Comparison of ENCODE assay signal across 30 mouse cellular contexts in genomic region chr7:25334472-25334871, GRCm38 (mm10). TPM values are rescaled to one million over a fixed set of nuclear protein-coding genes. Genes with fewer than 3 reads are reported as not detected.
DNase-seq lines count a peak whose midpoint lies in the region; ATAC-seq and TF ChIP-seq lines count a peak whose summit lies in the region.
"Had no signal": no experiment of that assay in that cellular context is flagged by ENCODE, and none has a peak within 500 bp of the region (broad histone marks: within the 10 kb centered on the region; RNA-seq: fewer than 3 reads in every experiment).

No protein-coding gene starts in this region.

- H3K4me2 ChIP-seq in heart, embryonic 11.5 days = no peak overlapping the region
- H3K4me2 ChIP-seq in lung, embryonic 16.5 days (ENCODE audit: low read depth, low read length) = no peak overlapping the region
- no peak overlapping the region for H3K4me2 ChIP-seq in stomach, embryonic 14.5 days (replicated peaks; ENCODE audit: low read depth, low read length)
- H3K4me2 ChIP-seq in stomach, postnatal 0 days (replicated peaks; ENCODE audit: low read depth) = no peak overlapping the region
- H3K4me2 ChIP-seq: hindbrain, embryonic 15.5 days; intestine, embryonic 15.5 days; limb, embryonic 12.5 days; liver, embryonic 12.5 days; lung, embryonic 14.5 days had no signal

- no peaks in the 10 kb centered on the region for H3K27me3 ChIP-seq in heart, embryonic 11.5 days (ENCODE audit: control insufficient read depth, insufficient read depth, low read length)
- H3K27me3 ChIP-seq in heart, embryonic 10.5 days (ENCODE audit: insufficient read depth, poor library complexity, severe bottlenecking) = no peaks in the 10 kb centered on the region
- no peaks in the 10 kb centered on the region for H3K27me3 ChIP-seq in lung, embryonic 16.5 days (ENCODE audit: control insufficient read depth, insufficient read depth, low read depth, low read length)
- no peaks in the 10 kb centered on the region for H3K27me3 ChIP-seq in stomach, embryonic 14.5 days (ENCODE audit: control insufficient read depth, insufficient read depth, low read length)
- no peaks in the 10 kb centered on the region for H3K27me3 ChIP-seq in stomach, postnatal 0 days (ENCODE audit: control insufficient read depth, insufficient read depth, low read length)
- H3K27me3 ChIP-seq: hindbrain, embryonic 15.5 days; intestine, embryonic 15.5 days; limb, embryonic 12.5 days; liver, embryonic 12.5 days had no signal

- H3K4me3 ChIP-seq in heart, embryonic 11.5 days (ENCODE audit: low read depth, low read length) = no peak overlapping the region
- H3K4me3 ChIP-seq in heart, embryonic 10.5 days = no peak overlapping the region
- no peak overlapping the region for H3K4me3 ChIP-seq in lung, embryonic 16.5 days (ENCODE audit: low read length)
- H3K4me3 ChIP-seq in stomach, embryonic 14.5 days (ENCODE audit: low read depth, low read length) = no peak overlapping the region
- H3K4me3 ChIP-seq in stomach, postnatal 0 days (ENCODE audit: low read depth, low read length) = no peak overlapping the region
- H3K4me3 ChIP-seq: forebrain, embryonic 10.5 days; hindbrain, embryonic 15.5 days; intestine, embryonic 15.5 days; layer of hippocampus, adult 2 months; limb, embryonic 12.5 days; liver, embryonic 12.5 days; myocyte had no signal

- no peaks in the 10 kb centered on the region for H3K4me1 ChIP-seq in heart, embryonic 11.5 days (ENCODE audit: control insufficient read depth, insufficient read depth, low read length)
- peaks cover 11% of the 10 kb centered on the region; the same call in 1 of the 2 replicates for H3K4me1 ChIP-seq in heart, embryonic 10.5 days
- H3K4me1 ChIP-seq in lung, embryonic 16.5 days (replicated peaks; ENCODE audit: control insufficient read depth, insufficient read depth, low read length) = no peaks in the 10 kb centered on the region
- no peaks in the 10 kb centered on the region for H3K4me1 ChIP-seq in stomach, embryonic 14.5 days (ENCODE audit: control insufficient read depth, insufficient read depth, low read length)
- no peaks in the 10 kb centered on the region for H3K4me1 ChIP-seq in stomach, postnatal 0 days (replicated peaks; ENCODE audit: control insufficient read depth, insufficient read depth)
- H3K4me1 ChIP-seq: hindbrain, embryonic 15.5 days; intestine, embryonic 15.5 days; limb, embryonic 12.5 days; liver, embryonic 12.5 days had no signal

- 82% methylated on average over 12 of the region's 12 CpGs for WGBS in heart, embryonic 11.5 days (ENCODE audit: insufficient replicate concordance)
- 81% methylated on average over 12 of the region's 12 CpGs for WGBS in heart, embryonic 10.5 days
- WGBS in lung, embryonic 16.5 days = 78% methylated on average over 12 of the region's 12 CpGs
- WGBS in stomach, embryonic 14.5 days = 82% methylated on average over 12 of the region's 12 CpGs
- 81% methylated on average over 12 of the region's 12 CpGs for WGBS in stomach, postnatal 0 days

- no peak for TF ChIP-seq EP300 in stomach, postnatal 0 days (optimal IDR thresholded peaks at IDR 0.05)

- H3K9ac ChIP-seq in heart, embryonic 11.5 days (ENCODE audit: low read depth, low read length) = no peak overlapping the region
- no peak overlapping the region for H3K9ac ChIP-seq in lung, embryonic 16.5 days (ENCODE audit: low read length)
- H3K9ac ChIP-seq in stomach, embryonic 14.5 days (replicated peaks; ENCODE audit: low read depth, low read length) = no peak overlapping the region
- no peak overlapping the region for H3K9ac ChIP-seq in stomach, postnatal 0 days (ENCODE audit: low read length)
- H3K9ac ChIP-seq: hindbrain, embryonic 15.5 days; intestine, embryonic 15.5 days; limb, embryonic 12.5 days; liver, embryonic 12.5 days; lung, embryonic 14.5 days had no signal

- no peaks in the 10 kb centered on the region for H3K9me3 ChIP-seq in heart, embryonic 11.5 days (replicated peaks; ENCODE audit: control insufficient read depth, low read length)
- no peaks in the 10 kb centered on the region for H3K9me3 ChIP-seq in heart, embryonic 10.5 days
- no peaks in the 10 kb centered on the region for H3K9me3 ChIP-seq in lung, embryonic 16.5 days (ENCODE audit: control insufficient read depth, low read length)
- no peaks in the 10 kb centered on the region for H3K9me3 ChIP-seq in stomach, embryonic 14.5 days (ENCODE audit: control insufficient read depth, low read depth, low read length)
- no peaks in the 10 kb centered on the region for H3K9me3 ChIP-seq in stomach, postnatal 0 days (ENCODE audit: control insufficient read depth, low read length)
- H3K9me3 ChIP-seq: forebrain, embryonic 10.5 days; G1E; hindbrain, embryonic 15.5 days; intestine, embryonic 15.5 days; liver, embryonic 12.5 days had no signal

- peaks cover 11% of the 10 kb centered on the region for H3K36me3 ChIP-seq in heart, embryonic 11.5 days (ENCODE audit: control insufficient read depth, insufficient read depth, low read length)
- H3K36me3 ChIP-seq in heart, embryonic 10.5 days = peaks cover 77% of the 10 kb centered on the region
- H3K36me3 ChIP-seq in lung, embryonic 16.5 days (ENCODE audit: control insufficient read depth, insufficient read depth, low read length) = peaks cover 19% of the 10 kb centered on the region; the same call in 1 of the 2 replicates
- H3K36me3 ChIP-seq in stomach, embryonic 14.5 days (ENCODE audit: control insufficient read depth, insufficient read depth, low read length) = peaks cover 31% of the 10 kb centered on the region
- peaks cover 12% of the 10 kb centered on the region for H3K36me3 ChIP-seq in stomach, postnatal 0 days (ENCODE audit: control insufficient read depth, insufficient read depth, low read length)

- no peak overlapping the region for H3K27ac ChIP-seq in heart, embryonic 11.5 days (ENCODE audit: low read depth, low read length)
- H3K27ac ChIP-seq in heart, embryonic 10.5 days = no peak overlapping the region
- H3K27ac ChIP-seq in lung, embryonic 16.5 days (ENCODE audit: low read length) = no peak overlapping the region
- no peak overlapping the region for H3K27ac ChIP-seq in stomach, embryonic 14.5 days (ENCODE audit: low read length)
- no peak overlapping the region for H3K27ac ChIP-seq in stomach, postnatal 0 days (replicated peaks)
- H3K27ac ChIP-seq: forebrain, embryonic 10.5 days; hindbrain, embryonic 15.5 days; intestine, embryonic 15.5 days; layer of hippocampus, adult 2 months; limb, embryonic 12.5 days; liver, embryonic 12.5 days had no signal

- no peak for TF ChIP-seq CTCF in stomach, postnatal 0 days (IDR thresholded peaks at IDR 0.05; ENCODE audit: low read depth)

- DNase-seq in heart, embryonic 10.5 days (ENCODE audit: low spot score) = no peak
- DNase-seq in lung, postnatal 14 days = no peak
- no peak for DNase-seq in stomach, postnatal 0 days (ENCODE audit: low spot score)
- no peak for DNase-seq in thymus, postnatal 14 days
- DNase-seq: adrenal gland, adult 8-10 months; B cell, adult 2 months; cerebellum, adult 9-10 months; gastrocnemius, postnatal 25 days; heart, adult 18-20 months; kidney, adult 8-10 months; kidney, postnatal 25 days; lung, embryonic 14.5 days; lung, postnatal 4 days; retina, postnatal 1 day; right cerebral cortex, postnatal 25 days; spleen, adult 18-20 months; thymus, postnatal 36 days had no signal

- ATAC-seq in heart, embryonic 11.5 days (replicated peaks; ENCODE audit: insufficient number of reproducible peaks, low FRiP score, low TSS enrichment) = peak; percentile 13; the same call in 1 of the 2 replicates
- peak; percentile 50; the same call in 1 of the 2 replicates for ATAC-seq in lung, embryonic 16.5 days (ENCODE audit: low read depth)
- 0 out of 2 replicates have a peak, but pooled peaks have one; percentile 15 for ATAC-seq in stomach, embryonic 14.5 days (ENCODE audit: insufficient number of reproducible peaks, insufficient read depth, low FRiP score, low read depth)
- no peak for ATAC-seq in stomach, postnatal 0 days (ENCODE audit: low FRiP score, low TSS enrichment)

RNA-seq across cellular contexts. Expression of gene Megf8, which starts 17.5 kb away (rescaled TPM):
- 6.2 and 6.9 TPM in 2 replicates for polyA plus RNA-seq in heart, embryonic 11.5 days (2014; fragmentation: Nextera tagmentation; extraction: Ambion mirVana)
- polyA plus RNA-seq in heart, embryonic 10.5 days (2016; fragmentation: Nextera tagmentation; extraction: Ambion mirVana) = 10.4 and 11.2 TPM in 2 replicates
- polyA plus RNA-seq in lung, embryonic 16.5 days (2015; fragmentation: Nextera tagmentation; extraction: Ambion mirVana) = 11.8 and 12.1 TPM in 2 replicates
- 12.2 and 13.0 TPM in 2 replicates for polyA plus RNA-seq in stomach, embryonic 14.5 days (2014; fragmentation: Nextera tagmentation; extraction: Ambion mirVana)
- polyA plus RNA-seq in stomach, postnatal 0 days (2015; fragmentation: Nextera tagmentation; extraction: Ambion mirVana) = 3.3 and 3.6 TPM in 2 replicates

RNA-seq across cellular contexts. Expression of gene Tmem145, which starts 28.6 kb away (rescaled TPM):
- polyA plus RNA-seq in heart, embryonic 11.5 days (2014; fragmentation: Nextera tagmentation; extraction: Ambion mirVana) = 0.17 and 0.25 TPM in 2 replicates
- polyA plus RNA-seq in heart, embryonic 10.5 days (2016; fragmentation: Nextera tagmentation; extraction: Ambion mirVana) = 0.09 and 0.63 TPM in 2 replicates
- 0.14 and 0.49 TPM in 2 replicates for polyA plus RNA-seq in lung, embryonic 16.5 days (2015; fragmentation: Nextera tagmentation; extraction: Ambion mirVana)
- polyA plus RNA-seq in stomach, embryonic 14.5 days (2014; fragmentation: Nextera tagmentation; extraction: Ambion mirVana) = 1.9 and 2.0 TPM in 2 replicates
- 0.67 and 1.1 TPM in 2 replicates for polyA plus RNA-seq in stomach, postnatal 0 days (2015; fragmentation: Nextera tagmentation; extraction: Ambion mirVana)
- polyA plus RNA-seq: G1E had no signal

RNA-seq across cellular contexts. Expression of gene Prr19, which starts 33.3 kb away (rescaled TPM):
- 0.54 and 0.63 TPM in 2 replicates for polyA plus RNA-seq in heart, embryonic 11.5 days (2014; fragmentation: Nextera tagmentation; extraction: Ambion mirVana)
- polyA plus RNA-seq in heart, embryonic 10.5 days (2016; fragmentation: Nextera tagmentation; extraction: Ambion mirVana) = 0.26 and 0.65 TPM in 2 replicates
- 0.13 TPM in 1 of 2 replicates, not detected in the other for polyA plus RNA-seq in lung, embryonic 16.5 days (2015; fragmentation: Nextera tagmentation; extraction: Ambion mirVana)
- 0.76 and 1.1 TPM in 2 replicates for polyA plus RNA-seq in stomach, embryonic 14.5 days (2014; fragmentation: Nextera tagmentation; extraction: Ambion mirVana)
- 0.07 TPM in 1 of 2 replicates, not detected in the other for polyA plus RNA-seq in stomach, postnatal 0 days (2015; fragmentation: Nextera tagmentation; extraction: Ambion mirVana)
- polyA plus RNA-seq: heart, embryonic 14.5 days; myocyte had no signal

RNA-seq across cellular contexts. Expression of gene Cnfn, which starts 35.1 kb away (rescaled TPM):
- not detected in 2 replicates for polyA plus RNA-seq in heart, embryonic 11.5 days (2014; fragmentation: Nextera tagmentation; extraction: Ambion mirVana)
- polyA plus RNA-seq in heart, embryonic 10.5 days (2016; fragmentation: Nextera tagmentation; extraction: Ambion mirVana) = not detected in 2 replicates
- polyA plus RNA-seq in lung, embryonic 16.5 days (2015; fragmentation: Nextera tagmentation; extraction: Ambion mirVana) = 0.33 and 2.9 TPM in 2 replicates
- polyA plus RNA-seq in stomach, embryonic 14.5 days (2014; fragmentation: Nextera tagmentation; extraction: Ambion mirVana) = 0.55 TPM in 1 of 2 replicates, not detected in the other
- polyA plus RNA-seq in stomach, postnatal 0 days (2015; fragmentation: Nextera tagmentation; extraction: Ambion mirVana) = 4,615 and 4,883 TPM in 2 replicates
- polyA plus RNA-seq: brain, embryonic 14.5 days; forebrain, embryonic 10.5 days; G1E; heart, embryonic 14.5 days; hindbrain, embryonic 15.5 days; limb, embryonic 12.5 days; liver, embryonic 12.5 days; lung, embryonic 14.5 days; myocyte had no signal

RNA-seq across cellular contexts. Expression of gene Pafah1b3, which starts 36.7 kb away (rescaled TPM):
- 141 and 158 TPM in 2 replicates for polyA plus RNA-seq in heart, embryonic 11.5 days (2014; fragmentation: Nextera tagmentation; extraction: Ambion mirVana)
- 147 and 189 TPM in 2 replicates for polyA plus RNA-seq in heart, embryonic 10.5 days (2016; fragmentation: Nextera tagmentation; extraction: Ambion mirVana)
- polyA plus RNA-seq in lung, embryonic 16.5 days (2015; fragmentation: Nextera tagmentation; extraction: Ambion mirVana) = 170 and 173 TPM in 2 replicates
- polyA plus RNA-seq in stomach, embryonic 14.5 days (2014; fragmentation: Nextera tagmentation; extraction: Ambion mirVana) = 274 and 284 TPM in 2 replicates
- 125 and 126 TPM in 2 replicates for polyA plus RNA-seq in stomach, postnatal 0 days (2015; fragmentation: Nextera tagmentation; extraction: Ambion mirVana)
